Mouse (Mus musculus) thymus, postnatal 36 days (tissue): ENCODE results near the gene Cdhr2.

Source experiments
- DNase-seq, 2 experiments: peaks; one replicate each; pipeline ENCODE4 v3.0.0; 2022; ENCODE audit warnings: mixed read lengths in 2 of 2

Cdhr2 gene

DNA sequence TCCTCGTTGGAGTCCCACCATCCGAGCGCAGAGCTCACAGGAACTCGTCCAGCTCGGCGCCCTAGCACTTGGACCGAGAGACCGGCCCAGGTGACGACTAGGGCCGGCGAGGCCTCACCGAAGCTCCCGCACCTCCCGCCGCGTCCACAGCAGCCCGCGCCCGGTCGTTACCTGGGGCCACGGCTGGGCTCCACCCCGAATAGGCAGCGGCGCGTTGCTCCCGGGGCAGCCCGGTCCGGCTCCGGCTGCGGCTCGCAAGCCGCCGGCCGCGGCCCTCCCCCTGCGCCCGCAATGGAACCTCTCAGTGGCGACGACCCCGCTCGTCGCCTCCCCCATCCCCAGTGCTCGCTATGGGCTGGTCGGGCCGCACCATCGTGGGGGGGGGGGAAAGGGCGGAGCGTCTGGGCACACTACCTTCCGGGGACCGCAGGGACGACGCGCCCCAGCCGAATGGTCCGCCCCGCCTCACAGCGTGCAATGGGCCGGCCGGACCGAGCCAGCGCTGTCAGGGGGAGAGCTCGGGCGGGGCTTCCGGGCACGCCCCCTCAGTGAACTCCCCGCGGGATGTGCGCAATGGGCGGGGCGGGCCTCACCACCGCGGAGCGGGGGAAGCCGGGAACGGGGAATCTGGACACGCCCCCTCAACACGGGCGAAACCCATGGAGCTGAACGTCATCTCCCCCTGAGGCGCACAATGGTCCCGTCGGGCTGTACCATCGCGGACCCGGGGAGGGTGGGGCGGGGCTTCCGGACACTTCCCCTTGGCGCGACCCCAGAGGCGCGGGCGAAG lies 7.5 kb upstream of the Cdhr2 start, which contains the start of gene Rnf44:
Gene Rnf44, minus strand, starts transcription at position 350 of the 790 bp plus-strand sequence.
- peak; percentile 98 to 99 for DNase-seq

DNA sequence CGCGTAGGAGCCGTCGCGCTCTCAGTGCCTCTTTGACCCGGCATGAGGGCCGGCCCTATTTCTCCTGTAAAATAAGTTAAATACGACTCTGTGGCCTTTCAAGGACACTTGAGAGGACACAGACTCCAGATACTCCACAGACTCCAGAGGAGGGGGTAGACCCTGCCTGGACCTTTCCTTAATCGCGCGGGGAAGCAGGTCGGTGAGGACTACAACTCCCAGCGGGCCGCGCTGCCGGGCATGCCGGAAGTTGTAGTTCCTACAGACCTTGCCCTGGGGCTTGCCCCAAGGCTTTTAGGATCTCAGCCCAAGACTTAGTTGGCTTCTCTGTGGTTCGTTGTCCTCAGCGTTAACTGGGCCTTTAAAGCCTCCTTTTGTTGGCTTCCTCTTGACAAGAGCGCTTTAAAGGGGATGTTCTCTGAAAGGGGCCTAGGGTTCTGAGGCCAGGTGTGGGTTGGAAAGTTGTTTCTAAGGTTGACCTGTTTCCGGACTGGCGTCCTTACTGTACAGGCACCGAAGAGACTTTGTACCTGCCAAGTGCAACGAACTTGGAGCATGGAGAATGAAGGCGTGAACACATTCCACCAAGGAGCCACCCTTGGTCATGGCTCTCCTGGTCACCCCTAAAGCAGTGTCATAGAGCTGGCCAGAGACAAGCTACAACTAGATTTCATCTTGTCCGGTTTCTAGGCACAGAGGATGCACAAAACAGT lies 6.8 kb upstream of the Cdhr2 start:
- peak; percentile 90 to 91 for DNase-seq

DNA sequence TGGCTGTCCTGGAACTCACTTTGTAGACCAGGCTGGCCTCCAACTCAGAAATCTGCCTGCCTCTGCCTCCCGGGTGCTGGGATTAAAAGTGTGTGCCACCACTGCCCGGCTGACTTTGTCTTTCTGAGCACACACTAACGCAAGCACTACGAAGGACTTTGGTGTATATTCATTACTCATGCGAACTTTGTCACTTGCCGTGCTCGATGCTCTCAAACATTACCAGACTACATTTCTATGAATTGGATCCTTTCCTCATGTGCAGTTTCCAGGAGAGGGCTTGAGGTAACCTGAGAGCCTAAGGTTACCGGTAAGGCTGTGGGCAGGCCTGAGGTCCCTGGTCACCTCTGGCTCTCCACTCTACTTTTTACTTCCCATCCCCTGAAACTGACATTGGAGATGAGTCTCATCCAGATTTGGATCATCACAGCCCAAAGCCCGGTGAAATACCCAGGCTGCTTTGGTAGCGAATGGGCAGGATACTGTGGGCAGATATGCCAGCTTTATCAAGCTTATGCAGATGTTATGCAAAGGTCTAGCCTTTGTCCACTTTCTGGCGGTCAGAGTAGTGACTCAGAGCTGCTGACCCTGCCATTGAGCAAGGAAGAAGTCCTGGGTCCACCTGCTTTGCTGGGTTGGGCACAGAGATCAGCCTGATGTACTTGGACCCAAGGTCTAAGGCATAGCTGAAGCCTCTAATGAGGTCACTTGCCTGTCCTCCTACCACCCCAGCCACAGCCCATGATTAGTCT lies 5.6 kb upstream of the Cdhr2 start:
- DNase-seq = no peak

DNA sequence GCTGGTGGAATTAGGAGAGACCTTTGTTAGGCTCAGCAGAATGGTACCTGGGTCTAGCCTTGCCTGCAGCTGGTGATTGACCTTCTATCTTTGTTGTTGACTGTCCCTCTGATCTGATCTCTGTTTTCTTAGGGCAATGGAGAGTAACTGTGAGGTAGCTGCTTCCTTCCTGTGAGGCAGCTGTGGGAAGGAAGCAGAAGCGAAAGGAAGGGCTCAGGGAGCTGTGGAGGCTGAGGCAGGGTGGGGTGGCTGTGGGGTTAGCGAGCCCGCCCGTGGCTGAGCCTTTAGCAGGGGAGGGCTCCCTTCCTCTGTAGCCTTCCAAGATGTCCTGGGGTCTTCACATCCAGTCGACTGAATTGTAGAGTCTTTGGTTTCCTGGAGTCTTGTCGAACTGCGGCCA lies 1.2 kb downstream of the Cdhr2 start:
- DNase-seq = no peak

DNA sequence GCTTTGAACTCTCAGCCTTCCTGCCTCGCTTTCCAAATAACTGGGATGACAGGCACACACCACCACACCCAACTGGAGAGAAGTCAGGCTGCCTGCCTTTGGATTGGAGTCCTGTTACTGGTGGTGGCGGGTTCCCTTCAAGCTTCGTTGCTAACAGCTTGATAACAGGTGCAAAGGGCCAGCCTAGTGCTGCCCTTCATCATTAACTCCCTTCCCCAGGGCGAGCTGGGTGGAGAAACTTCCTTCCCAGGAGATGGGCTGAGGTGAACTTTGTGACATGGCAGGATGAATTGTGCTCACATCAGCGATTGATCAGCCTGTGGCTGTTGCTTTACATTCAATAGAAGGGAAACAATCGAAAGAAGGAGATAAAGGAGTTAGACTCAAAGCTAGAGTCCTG lies 3.6 kb downstream of the Cdhr2 start:
- no peak for DNase-seq

DNA sequence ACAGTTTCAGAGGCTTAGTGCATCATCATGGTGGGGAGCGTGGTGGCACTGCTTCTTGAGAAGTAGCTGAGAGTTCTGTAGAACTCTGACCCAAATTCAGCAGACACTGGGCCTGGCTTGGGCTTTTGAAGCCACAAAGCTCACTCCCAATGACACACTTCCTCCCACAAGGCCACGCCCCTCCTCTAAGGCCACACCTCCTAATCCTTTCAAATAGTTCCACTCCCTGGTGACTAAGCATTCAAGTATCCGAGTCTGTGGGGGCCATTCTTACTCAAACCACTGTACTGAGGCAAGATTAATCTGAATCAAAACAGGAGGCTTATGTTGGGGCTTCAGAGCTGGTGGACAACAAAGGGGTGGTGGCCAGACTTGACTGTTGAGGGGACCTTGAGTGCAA lies 9.6 kb downstream of the Cdhr2 start:
- no peak for DNase-seq

DNA sequence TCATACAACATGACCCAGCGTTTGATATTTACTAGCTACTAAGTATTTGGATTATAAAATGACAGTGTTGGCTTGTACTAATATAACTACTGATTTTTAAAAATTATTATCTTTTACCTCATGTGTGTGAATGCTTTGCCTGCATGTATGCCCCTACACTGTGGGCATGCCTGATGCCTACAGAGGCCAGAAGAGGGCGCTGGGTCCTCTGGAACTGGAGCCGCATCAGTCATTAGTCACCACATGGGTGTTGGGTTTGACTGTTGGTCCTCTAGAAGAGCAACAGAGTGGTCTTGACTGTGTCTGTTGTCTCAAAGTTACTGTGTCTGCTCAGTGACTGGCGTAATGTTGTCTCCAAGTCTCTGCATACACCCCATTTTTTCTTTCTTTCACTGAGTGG lies 13.1 kb downstream of the Cdhr2 start:
- DNase-seq = no peak

DNA sequence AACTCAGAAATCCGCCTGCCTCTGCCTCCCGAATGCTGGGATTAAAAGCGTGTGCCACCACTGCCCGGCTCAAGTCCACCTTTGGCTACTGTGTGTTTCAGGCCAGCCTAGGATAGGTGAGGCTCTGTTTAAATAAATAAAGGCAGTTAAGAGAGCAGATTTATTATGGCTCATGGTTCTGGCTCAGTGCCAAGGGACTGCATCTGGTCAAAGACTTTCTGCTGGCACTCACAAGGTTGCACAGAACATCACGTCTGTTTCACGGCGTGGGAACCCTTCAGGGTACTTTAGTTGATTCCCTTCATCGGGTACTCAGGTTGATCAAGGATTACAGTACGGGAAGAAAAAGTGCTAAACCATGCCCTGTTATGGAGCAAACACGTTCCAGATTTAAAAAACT lies 13.7 kb downstream of the Cdhr2 start:
- DNase-seq = no peak

DNA sequence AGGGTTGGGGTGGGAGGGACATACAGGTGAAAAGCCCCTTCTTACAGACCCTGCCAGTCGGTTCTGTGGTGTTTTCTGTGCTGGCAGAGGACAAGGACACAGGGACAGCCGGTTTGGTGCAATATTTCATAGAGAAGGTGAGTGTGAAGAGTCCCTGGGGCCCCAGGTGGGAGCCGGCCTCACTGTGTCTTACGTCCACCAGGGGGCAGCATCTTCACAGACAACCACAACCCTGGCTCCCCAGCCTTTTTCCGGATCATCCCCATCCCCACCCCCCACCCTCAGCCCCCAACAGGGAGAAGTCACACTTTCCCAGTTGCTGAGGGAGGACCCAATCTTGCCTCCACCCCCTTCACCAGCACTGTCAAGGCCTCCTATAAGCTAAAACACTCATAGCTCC lies 15.7 kb downstream of the Cdhr2 start:
- DNase-seq = peak; percentile 37

DNA sequence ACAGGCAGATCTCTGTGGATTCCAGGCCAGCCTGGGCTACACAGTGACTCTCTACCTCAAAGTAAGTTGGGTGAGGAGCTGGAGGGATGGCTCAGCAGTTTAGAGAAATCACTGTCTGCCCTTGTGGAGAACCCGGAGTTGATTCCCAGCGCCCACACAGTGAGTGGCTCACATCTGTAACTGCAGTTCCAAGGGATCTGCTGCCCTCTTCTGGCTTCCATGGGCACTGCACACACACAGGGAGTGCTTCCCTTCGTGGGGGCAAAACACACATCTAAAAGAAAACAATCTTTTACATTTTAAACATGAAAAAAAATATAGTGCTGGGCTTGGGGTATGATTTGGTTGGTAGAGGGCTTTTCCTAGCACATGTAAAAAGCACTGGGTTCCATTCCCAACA lies 21.9 kb downstream of the Cdhr2 start:
- DNase-seq = no peak

DNA sequence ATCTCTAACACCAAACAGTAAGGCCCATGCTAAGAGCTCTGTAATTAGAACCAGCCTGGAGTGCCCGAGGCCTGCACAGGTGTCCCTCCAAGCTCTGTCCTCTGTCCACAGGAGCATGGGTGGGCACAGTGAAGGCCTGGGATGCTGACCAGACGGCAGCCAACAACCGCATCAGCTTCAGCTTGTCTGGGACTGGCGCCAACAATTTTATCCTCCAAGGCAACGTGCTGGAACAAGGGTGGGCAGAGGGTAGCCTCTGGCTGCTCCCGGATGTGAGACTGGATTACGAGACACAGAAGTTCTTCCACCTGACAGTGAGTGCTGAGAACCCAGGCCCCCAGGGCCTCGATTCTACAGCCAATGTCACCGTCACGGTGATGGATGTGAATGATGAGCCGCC lies 24.9 kb downstream of the Cdhr2 start:
- no peak for DNase-seq

DNA sequence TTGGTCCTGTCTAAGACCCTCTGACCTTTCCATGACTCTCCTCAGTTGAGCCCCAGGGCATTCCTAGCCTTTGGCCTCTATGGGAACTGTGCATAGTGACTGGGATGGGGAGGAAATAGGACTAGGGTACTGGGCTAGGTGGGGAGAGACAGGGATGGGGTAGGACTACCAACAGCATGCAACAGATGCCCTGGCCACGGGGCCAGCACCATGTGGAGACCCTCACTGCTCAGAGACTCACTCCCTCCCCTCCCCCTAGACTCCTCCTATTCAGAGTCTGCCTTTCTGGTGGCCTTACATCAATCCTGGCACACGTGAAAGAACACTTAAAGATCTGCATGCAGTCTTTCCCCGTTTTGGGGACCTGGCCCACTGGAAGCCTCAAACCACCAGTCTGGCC lies 35.7 kb downstream of the Cdhr2 start:
- no peak for DNase-seq

DNA sequence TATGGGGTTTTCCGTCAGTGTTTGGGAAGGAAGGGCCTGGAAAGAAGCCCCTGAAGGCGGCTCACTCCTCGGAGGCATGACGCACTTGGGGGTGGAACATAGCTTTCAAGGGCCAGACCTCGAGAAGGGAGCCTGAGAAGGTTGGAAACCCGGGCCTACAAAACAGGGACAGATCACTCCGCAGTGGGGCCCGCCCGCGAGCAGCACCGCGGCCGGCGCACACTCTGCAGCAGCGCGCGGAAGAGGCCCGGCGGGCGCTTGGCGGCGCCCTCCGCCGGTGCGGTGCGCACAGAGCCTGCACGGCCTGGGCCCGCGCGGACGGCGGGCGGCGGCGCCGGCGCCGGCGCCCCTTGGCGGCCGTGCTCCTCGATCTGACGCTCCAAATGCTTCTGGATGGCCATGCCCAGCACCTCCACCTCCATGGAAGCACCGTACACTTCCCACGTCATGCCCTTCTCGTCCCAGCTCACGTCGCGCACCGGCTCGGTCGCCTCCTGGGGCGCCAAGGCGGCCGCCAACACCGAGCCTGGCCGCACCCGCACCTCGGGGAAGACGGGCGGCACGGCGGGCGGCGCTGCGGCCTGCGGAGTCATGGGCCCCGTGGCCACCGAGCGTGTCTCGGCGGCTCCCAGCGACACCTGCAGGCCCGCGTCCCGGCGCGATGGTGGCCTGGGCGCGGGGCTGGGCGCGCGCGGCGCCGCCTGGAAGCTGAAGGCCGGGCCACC lies 36.4 kb downstream of the Cdhr2 start:
- no peak for DNase-seq

DNA sequence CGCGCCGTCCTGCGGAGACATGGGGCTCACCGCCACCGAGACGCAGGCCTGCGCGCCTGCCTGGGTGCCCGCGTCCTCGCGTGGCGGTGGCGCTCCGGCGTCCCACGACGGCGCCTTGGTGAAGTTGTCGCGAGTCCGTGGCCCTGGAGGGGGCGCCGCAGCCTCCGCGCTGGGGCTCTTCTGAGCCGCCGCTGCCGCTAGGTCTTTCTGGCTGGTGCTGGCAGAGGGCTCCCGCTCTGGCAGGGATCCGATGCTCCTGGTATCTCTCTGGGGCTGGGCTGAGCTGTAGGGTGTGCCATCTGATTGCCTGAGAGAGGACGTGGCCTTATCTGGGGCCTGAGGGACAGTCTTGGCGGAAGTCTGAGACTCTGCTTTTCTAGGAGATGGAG lies 36.9 kb downstream of the Cdhr2 start:
- DNase-seq = no peak

DNA sequence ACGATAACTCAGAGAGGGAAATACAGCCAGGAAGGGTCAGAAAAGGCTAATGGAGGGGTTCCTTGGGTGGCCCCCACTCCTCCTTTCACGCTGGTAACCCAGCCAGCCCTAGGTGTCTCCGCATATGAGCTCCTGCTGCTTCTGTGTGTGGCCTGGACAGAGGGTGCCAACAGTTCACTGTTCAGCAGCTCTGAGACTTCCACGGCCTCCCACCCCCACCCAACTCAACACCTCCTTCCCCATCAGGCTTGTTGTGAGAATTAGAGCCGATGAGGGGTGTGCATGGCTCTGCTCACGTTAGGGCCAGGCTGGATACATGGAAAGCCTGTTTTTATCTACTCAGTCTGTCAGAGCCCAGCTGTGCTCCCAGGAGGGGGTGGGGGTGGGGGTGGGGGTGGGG lies 44.8 kb downstream of the Cdhr2 start:
- no peak for DNase-seq

DNA sequence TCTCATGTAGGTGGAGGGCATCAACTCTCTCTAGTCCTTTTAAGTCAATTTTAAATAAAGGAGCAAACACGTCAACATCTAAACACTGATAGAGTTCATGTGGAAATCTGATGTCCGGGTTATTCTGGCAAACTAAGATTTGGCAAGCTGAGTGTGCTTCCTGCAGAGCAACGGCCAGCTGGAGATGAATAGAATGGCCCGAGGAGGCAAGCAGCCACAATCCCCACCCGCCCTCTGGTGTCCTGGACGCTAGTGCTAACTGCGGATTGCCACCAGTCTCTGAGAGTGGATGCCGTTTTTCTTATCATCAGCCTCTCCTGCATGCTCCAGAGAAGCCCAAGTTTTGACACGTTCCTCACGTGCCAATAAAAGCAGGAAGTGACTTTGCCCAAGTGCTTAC lies 45.6 kb downstream of the Cdhr2 start:
- no peak for DNase-seq

DNA sequence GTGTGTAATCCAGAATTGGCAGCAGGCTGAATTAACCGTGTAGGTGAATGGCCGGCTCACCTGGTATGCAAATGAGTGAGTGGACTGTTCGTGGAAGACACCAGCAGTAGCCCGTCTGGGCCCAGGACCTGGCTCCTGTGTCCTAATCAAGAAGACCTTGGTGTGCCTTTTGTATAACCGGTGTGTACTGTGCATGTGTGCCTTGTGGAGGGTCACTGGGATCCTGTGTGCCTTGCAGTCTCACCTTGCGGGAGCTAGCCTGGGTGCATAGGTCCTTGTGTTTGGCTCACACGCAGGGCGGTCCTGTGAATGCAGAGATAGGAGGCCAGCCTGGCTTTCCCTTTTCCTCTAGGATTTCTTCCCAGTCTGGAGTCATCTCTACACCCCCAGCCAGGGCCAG lies 46.9 kb downstream of the Cdhr2 start:
- no peak for DNase-seq

DNA sequence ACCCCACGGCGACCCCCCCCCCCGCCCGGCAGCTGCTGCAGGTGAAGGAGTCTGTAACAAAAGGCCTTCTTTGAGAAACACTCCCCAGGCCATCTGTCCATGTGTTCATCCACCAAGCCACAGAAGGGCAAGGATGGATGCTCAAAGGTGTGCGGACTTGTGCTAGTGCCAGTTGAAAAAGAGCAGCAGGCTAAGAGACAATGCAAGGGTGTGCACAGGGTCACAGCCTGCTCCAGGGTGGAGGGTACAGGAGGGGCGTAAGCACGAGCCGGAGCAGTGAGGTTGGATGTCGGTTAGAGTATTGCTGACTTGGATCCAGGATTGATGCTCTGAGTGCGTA lies 47.4 kb downstream of the Cdhr2 start:
- DNase-seq = no peak

DNA sequence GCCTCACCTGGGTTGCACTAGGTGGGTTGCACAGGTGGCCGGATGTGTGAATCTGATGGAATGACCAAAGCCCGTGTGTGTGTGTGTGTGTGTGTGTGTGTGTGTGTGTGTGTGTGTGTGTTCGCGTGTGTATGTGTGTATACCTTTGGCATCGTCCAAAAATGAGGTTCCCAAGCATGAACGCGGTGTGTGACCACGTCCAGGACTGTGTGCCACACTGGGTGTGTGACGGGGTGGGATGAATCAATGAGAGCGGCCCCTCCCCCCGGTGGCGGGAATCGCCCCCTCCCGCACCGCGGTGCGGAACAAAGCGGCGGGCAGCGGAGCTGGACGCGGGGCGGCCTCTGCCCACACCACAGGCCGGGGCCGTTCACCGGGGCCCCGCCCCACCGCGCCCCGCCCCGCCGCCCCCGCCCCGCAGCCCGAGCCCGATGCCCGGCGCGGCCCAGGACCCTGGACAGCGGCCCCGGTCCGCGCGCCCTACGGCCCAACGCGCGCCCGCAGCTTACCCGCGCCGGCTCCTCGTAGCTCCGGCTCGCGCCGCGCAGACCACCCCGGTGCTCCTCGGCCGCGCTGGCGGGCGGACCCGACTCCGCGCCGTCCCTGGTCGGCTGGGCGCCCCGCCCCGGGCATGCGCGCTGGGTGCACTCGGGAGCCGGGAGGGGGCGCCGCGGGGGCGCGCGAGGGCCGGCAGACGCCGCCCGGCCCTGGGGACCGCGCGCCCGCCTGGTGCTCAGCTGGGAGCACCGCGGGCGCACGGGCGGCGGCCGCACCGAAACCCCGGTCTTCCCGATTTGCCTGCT lies 48.0 kb downstream of the Cdhr2 start:
- DNase-seq = peak in 1 of 2 experiments; percentile 12

DNA sequence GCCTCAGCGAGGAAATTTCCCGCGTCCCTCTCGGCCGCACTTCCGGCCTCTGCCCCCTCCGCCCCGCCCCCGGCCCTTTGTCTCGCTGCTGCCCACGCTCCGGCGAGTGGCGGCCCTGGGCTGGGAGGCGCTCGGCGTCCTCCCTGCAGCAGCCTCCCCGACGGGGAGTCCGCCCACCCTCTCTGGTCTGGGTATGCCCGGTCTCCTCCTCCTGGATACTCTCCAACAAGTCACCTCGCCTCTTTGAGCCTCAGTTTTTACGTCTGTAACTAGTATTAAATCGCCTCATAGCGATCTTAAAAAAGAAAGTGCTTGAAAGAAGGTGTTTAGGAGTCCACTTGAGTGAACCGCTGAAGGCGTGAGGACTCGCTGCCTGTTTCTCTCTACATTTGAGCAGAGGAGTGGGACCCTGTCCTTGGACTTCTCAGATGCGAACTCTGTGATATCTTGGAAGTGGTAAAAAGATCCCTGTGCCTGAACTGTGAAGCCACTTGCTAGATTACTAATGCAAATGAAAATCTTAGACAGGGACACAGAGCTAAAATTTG lies 48.7 kb downstream of the Cdhr2 start, which contains the start of gene Gprin1:
Gene Gprin1, minus strand, starts transcription at position 11 of the 548 bp plus-strand sequence.
- DNase-seq = no peak

DNA sequence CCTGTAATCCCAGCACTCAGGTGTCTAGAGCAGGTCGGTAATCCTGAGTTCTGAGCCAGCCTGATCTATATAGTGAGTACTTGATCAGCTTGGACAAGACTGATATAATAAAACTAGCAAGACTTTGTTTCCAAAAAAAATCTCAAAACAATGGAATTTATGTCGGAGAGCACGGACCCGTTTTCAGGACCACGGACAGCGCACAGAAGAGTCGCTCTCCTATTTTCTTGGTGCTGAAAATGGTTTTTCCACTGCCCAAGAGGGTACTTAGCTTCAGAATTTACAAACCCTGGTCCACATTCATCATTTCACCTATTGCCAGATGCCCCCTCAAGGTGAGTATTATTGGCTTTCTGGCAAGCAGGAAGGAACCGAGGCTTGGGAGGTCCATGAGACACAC lies 49.4 kb downstream of the Cdhr2 start:
- no peak for DNase-seq

DNA sequence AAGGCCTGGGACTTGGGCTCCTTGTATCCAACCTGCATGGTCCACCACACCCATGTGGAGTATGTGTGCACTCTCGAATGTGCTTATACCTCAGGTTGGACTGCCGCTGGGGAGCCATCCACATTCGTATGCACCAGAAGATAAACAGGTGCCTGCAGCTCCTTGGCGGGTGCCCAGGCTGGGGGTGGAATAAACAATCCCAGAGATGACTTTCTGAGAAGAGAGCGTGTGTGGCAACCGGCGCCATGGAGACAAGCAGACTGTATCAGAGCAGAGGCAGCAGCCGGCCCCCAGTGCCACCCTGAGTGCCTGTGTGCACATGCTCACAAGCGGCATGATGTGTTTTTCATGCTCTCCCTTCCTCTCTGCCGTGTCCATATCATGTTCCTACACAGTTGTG lies 51.4 kb downstream of the Cdhr2 start:
- no peak for DNase-seq
